Mouse (Mus musculus): ENCODE measurements around the gene Cfl2. TPM values are rescaled to one million over a fixed set of nuclear protein-coding genes. Genes with fewer than 3 reads are reported as not detected.

Cfl2 gene
- polyA plus RNA-seq, 1 experiment from 2014 or later: 298 TPM

DNA sequence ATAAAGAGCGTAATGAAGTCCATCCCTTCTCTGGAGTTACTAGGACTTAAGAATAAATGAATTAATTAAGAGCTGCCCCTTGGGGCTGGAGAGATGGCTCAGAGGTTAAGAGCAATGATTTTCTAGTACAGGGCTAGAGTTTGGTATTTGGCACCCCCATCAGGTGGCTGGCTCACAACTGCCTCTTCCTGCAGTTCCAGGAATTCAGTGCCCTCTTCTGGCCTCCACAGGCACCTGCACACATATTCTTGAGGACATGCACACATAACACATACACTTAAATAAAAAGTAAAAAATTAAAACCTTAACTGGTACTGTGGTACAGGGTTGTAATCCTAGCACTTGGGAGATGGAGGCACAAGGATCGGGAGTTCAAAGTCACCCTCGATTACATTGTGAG, 37.5 kb downstream of the Cfl2 start:
- no peak for ATAC-seq (ENCODE audit: low FRiP score, low read depth)
- WGBS: 91% methylated on average over 3 of the region's 3 CpGs
- Histone ChIP-seq H3K4me2 (no peak overlapping the region), H3K27ac (replicated peaks) (no peak overlapping the region), H3K4me3 (no peak overlapping the region), H3K9me3 (no peaks in the 10 kb centered on the region), H3K36me3 (no peaks in the 10 kb centered on the region), H3K27me3 (no peaks in the 10 kb centered on the region), H3K9ac (no peak overlapping the region), H3K4me1 (replicated peaks) (no peaks in the 10 kb centered on the region)

DNA sequence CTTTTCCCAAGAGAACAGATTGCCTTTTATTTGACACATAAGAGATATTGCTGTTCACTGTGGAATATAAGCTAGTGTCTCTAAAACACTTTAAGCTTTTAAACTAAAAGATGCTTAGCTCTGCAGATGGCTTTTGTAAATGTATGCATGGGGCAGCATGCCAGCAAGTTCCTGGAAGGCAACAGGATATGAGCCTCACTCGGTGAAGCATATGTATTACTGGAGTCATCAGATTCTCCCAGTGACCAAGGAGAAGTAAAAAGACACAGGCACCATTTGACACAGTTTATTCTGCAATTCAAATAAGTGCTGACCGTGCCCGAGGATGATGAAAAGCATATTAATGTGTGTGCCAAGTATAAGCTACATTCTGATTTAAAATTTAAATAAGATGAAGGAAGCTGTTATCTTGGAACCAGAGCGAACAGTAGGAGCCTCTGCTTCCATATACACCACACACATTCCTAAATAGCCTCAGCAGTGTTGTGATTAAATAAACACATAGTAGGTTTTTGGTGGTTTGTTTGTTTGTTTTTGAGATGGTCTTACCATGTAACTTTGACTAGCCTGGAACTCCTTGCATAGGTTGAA, 39.7 kb downstream of the Cfl2 start:
- Histone ChIP-seq H3K4me3 (no peak overlapping the region), H3K9me3 (no peaks in the 10 kb centered on the region), H3K4me2 (no peak overlapping the region), H3K9ac (no peak overlapping the region), H3K4me1 (replicated peaks) (no peaks in the 10 kb centered on the region), H3K27ac (replicated peaks) (no peak overlapping the region), H3K27me3 (no peaks in the 10 kb centered on the region), H3K36me3 (no peaks in the 10 kb centered on the region)
- peak; percentile 54; the same call in 1 of the 2 replicates for ATAC-seq (ENCODE audit: low FRiP score, low read depth)
- WGBS: 26% methylated on average over 4 of the region's 4 CpGs

DNA sequence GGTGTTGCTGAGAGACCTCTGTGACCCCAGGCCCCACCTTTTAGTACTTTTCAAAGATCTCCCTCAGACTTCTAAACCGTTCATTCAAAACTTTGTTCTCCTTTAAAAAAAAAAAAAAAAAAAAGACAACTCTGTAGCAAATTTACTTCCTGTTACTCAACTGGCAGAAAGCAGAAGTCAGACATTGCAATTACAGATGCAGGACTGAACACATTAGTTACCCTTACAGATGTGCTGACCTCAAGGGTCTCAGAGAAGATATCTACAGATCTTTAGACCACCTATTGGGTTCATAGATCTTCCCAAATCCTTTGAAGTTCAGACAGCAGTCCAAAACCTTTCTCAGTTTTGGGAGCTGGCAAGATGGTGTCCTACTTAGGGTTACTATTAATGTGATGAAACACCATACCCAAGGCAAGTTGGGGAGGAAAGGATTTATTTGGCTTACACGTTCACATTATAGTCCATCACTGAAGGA, 42.0 kb downstream of the Cfl2 start:
- H3K4me3 ChIP-seq: no peak overlapping the region
- H3K9me3 ChIP-seq: no peaks in the 10 kb centered on the region
- H3K9ac ChIP-seq: no peak overlapping the region
- no peaks in the 10 kb centered on the region for H3K36me3 ChIP-seq
- H3K4me2 ChIP-seq: no peak overlapping the region
- no peak for ATAC-seq (ENCODE audit: low FRiP score, low read depth)
- H3K27me3 ChIP-seq: no peaks in the 10 kb centered on the region
- no peak overlapping the region for H3K27ac ChIP-seq (replicated peaks)
- WGBS: 48% methylated on average over 2 of the region's 2 CpGs
- H3K4me1 ChIP-seq (replicated peaks): no peaks in the 10 kb centered on the region

DNA sequence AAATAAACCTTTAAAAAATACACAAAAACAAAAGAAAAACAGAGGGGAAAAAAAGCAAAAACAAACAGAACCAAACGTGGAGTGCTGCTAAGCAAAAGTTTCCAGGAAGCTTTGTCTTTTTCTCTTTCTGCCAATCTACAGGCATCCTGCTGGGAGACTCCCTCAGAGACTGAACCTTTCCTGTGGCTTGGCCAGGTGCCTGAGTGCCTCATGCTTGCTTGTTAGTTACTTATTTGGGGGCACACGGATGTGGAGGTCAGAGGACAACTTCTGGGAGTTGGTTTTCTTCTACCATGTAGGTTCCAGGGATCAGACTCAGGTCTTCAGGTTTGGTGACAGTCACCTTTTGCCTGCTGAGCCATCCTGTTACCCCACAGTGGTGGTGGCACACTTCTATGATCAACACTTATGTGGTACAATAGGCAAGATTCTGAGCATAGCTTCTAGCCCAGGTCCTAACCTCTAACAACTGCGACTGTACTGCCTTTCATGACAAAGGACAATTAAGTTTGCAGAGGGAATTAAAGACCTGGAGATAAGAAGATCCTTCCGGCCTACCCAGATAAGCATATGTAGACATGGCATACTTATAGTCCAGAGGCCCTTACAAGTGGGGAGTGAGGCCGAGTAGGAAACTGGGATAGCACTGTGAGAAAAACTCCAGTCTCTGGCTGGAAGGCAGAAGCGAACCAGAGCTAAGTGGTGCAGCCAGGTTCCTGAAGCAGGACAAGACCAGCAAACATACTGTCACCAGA, 43.3 kb downstream of the Cfl2 start:
- no peak overlapping the region for H3K9ac ChIP-seq
- H3K4me2 ChIP-seq: no peak overlapping the region
- H3K27me3 ChIP-seq: no peaks in the 10 kb centered on the region
- no peaks in the 10 kb centered on the region for H3K9me3 ChIP-seq
- ATAC-seq (ENCODE audit: low FRiP score, low read depth): no peak
- 75% methylated on average over 6 of the region's 6 CpGs for WGBS
- H3K4me3 ChIP-seq: no peak overlapping the region
- H3K27ac ChIP-seq (replicated peaks): no peak overlapping the region
- no peaks in the 10 kb centered on the region for H3K36me3 ChIP-seq
- no peaks in the 10 kb centered on the region for H3K4me1 ChIP-seq (replicated peaks)

DNA sequence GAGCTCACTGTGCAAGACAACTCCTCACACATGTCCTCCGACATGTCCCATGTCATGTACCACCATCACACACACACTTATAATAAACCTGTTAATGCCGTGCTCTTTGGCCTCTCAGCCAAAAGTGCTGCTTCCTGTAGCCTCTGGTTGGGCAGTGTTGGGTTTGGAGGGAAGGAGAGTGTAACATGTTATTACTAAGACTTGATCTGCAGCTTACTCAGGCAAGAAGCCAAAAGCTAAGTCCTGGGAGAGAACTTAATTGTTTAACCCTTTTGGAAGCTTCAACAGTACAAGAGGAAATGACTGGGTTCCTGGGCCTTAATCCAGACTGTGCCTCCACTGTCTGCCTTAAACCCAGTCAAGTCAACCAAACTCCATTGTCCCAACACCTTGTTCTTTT, 52.5 kb downstream of the Cfl2 start:
- Histone ChIP-seq H3K27ac (replicated peaks) (no peak overlapping the region), H3K27me3 (no peaks in the 10 kb centered on the region), H3K9ac (no peak overlapping the region), H3K4me2 (no peak overlapping the region), H3K4me1 (replicated peaks) (no peaks in the 10 kb centered on the region), H3K4me3 (no peak overlapping the region), H3K36me3 (no peaks in the 10 kb centered on the region), H3K9me3 (no peaks in the 10 kb centered on the region)
- WGBS: 82% methylated on average over 2 of the region's 2 CpGs
- ATAC-seq (ENCODE audit: low FRiP score, low read depth): no peak

Other genes with a start within 250 kb of the Cfl2 start
- gene Sptssa, start 206.3 kb downstream of the Cfl2 start, polyA plus RNA-seq (2015; fragmentation: Nextera tagmentation; extraction: Ambion mirVana): 186 and 188 TPM in 2 replicates
- 73.0 and 75.9 TPM in 2 replicates for gene Eapp, start 167.0 kb downstream of the Cfl2 start, polyA plus RNA-seq (2015; fragmentation: Nextera tagmentation; extraction: Ambion mirVana)
- 152 and 154 TPM in 2 replicates for gene Snx6, start 67.2 kb downstream of the Cfl2 start, polyA plus RNA-seq (2015; fragmentation: Nextera tagmentation; extraction: Ambion mirVana)
- not detected in 2 replicates for gene Gm20403, start 123.7 kb upstream of the Cfl2 start, polyA plus RNA-seq (2015; fragmentation: Nextera tagmentation; extraction: Ambion mirVana)
- 7.0 and 7.1 TPM in 2 replicates for gene Baz1a, start 151.5 kb upstream of the Cfl2 start, polyA plus RNA-seq (2015; fragmentation: Nextera tagmentation; extraction: Ambion mirVana)
- gene 2700097O09Rik, start 217.2 kb upstream of the Cfl2 start, polyA plus RNA-seq (2015; fragmentation: Nextera tagmentation; extraction: Ambion mirVana): 31.8 and 36.3 TPM in 2 replicates
- 172 TPM in 2 replicates for gene Srp54a, start 217.4 kb upstream of the Cfl2 start, polyA plus RNA-seq (2015; fragmentation: Nextera tagmentation; extraction: Ambion mirVana)